Mouse (Mus musculus) G1E (cell line): ENCODE results near the gene Ggcx.

Experiments used
- CTCF ChIP-seq: IDR thresholded peaks from 2 replicates; pipeline ENCODE4 v1.5.1; 2012; ENCODE audit warnings: low read depth, low read length, inconsistent platforms, mixed read lengths
- GATA1 ChIP-seq: IDR thresholded peaks from 2 replicates; pipeline ENCODE4 v1.6.1; 2012; ENCODE audit warnings: borderline replicate concordance, low read length, inconsistent platforms, mixed read lengths
- GATA2 ChIP-seq: IDR thresholded peaks from 2 replicates; pipeline ENCODE4 v1.6.1; 2012; ENCODE audit warnings: low read depth, low read length, inconsistent platforms, borderline replicate concordance
- POLR2AphosphoS5 ChIP-seq: IDR thresholded peaks from 2 replicates; pipeline ENCODE4 v1.6.1; 2012; ENCODE audit warnings: low read depth, low read length, inconsistent platforms; ENCODE audit not compliant: insufficient replicate concordance
- TAL1 ChIP-seq: conservative IDR thresholded peaks from 2 replicates; pipeline ENCODE4 v1.6.1; 2012; ENCODE audit warnings: low read depth, low read length, inconsistent platforms, mixed read lengths

DNA sequence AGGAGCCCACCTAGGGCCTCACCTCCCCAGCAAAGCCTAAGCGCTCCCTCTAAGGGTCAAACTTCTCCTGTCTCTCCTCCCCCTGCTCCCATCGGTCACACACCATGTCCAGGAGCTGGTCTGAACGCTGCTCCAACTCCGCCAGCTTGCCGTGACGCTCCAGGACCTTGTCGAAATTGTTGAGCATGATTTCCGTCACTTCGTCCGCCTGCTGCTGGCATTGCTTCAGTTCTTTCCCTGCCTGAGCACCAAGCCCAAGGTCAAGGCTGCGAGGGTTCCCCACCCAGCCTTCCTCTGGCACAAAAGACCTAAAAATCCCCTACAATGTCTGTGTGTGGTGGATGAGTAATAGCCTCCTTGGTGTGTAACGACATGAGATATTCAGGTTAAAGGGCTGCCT, 44.0 kb upstream of the Ggcx start:
- TF ChIP-seq CTCF (no peak), GATA1 (no peak), TAL1 (no peak), GATA2 (no peak), POLR2AphosphoS5 (0 out of 2 replicates have a peak, but pooled peaks have one; percentile 35)
